ENCODE assay signal across 12 mouse cellular contexts in the genomic region with DNA sequence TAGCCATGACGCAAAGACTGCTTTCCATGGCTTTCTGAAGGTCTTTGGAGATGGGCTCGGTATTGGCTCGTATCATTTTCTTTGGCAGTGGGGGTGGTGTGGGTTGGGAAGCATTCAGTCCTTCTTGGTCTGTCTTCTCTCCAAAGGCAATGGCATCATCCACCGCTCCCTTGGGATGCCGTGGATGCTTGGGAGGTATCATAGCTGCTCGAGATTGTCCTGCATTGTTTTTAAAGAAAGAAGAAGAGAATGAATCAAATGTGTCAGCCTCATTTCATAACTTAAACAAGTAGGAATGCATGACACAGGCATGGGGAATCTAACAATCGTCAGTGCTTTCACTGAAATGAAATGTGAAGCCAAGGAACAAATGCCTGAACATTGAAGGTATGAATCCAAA.
A peak's percentile ranks its signal among the peaks of the same experiment; 100 is the strongest.
DNase-seq lines count a peak whose midpoint lies in the region.
"Had no signal": no experiment of that assay in that cellular context is flagged by ENCODE, and none has a peak within 500 bp of the region (broad histone marks: within the 10 kb centered on the region; RNA-seq: fewer than 3 reads in every experiment).

No protein-coding gene starts in this region.

- peak; percentile 71 for DNase-seq in heart, adult 11 months
- no peak for DNase-seq in heart, postnatal 10 days
- DNase-seq in NIH3T3 (ENCODE audit: low read depth) = peak; percentile 49
- DNase-seq in cerebellum, postnatal 10 days = no peak
- DNase-seq in B cell, adult 2 months = no peak
- DNase-seq: adrenal gland, adult 8-10 months; adrenal gland, postnatal 14 days; adrenal gland, postnatal 36 days; cerebellum, adult 11-12 months; cerebellum, adult 8-10 months; cerebellum, adult 9-11 months; cerebellum, postnatal 25 days had no signal

- intact Hi-C loops in heart, postnatal 10 days (cut with DNase I) = no loop called here

Comparison
In these comparisons a context has a peak if more than half of its experiments do, and no peak if none do; other contexts are left out.
1. DNase-seq: peak in heart, adult 11 months (single experiment) and NIH3T3 (single experiment); none in heart, postnatal 10 days (0 of 2), cerebellum, postnatal 10 days (0 of 2) and B cell, adult 2 months (0 of 2).